Mouse (Mus musculus) bone marrow macrophage, adult 2 months (primary cell): ENCODE measurements at regions not wholly inside any gene's neighbourhood (a gene's known extent, or its start where the extent isn't known, plus 50 kb on each side); places are given as distances from the start of the nearest gene placed in this dataset.

Experiments
- H3K27ac ChIP-seq: 2 replicates; pipeline ENCODE4 v1.5.1; 2012; ENCODE audit warnings: low read depth, low read length; ENCODE audit not compliant: insufficient read depth
- H3K4me1 ChIP-seq: 2 replicates; pipeline ENCODE4 v1.6.1; 2012; ENCODE audit warnings: low read length; ENCODE audit not compliant: control insufficient read depth, insufficient read depth
- H3K4me3 ChIP-seq: 2 replicates; pipeline ENCODE4 v1.5.1; 2012; ENCODE audit warnings: mild to moderate bottlenecking, low read length, moderate library complexity; ENCODE audit not compliant: insufficient read depth
- CTCF ChIP-seq: IDR thresholded peaks from 2 replicates; pipeline ENCODE4 v1.5.1; 2012; ENCODE audit warnings: low read depth, mild to moderate bottlenecking, low read length, moderate library complexity
- POLR2A ChIP-seq: IDR thresholded peaks from 2 replicates; pipeline ENCODE4 v1.6.1; 2012; ENCODE audit warnings: mild to moderate bottlenecking, low read depth, low read length, borderline replicate concordance

DNA sequence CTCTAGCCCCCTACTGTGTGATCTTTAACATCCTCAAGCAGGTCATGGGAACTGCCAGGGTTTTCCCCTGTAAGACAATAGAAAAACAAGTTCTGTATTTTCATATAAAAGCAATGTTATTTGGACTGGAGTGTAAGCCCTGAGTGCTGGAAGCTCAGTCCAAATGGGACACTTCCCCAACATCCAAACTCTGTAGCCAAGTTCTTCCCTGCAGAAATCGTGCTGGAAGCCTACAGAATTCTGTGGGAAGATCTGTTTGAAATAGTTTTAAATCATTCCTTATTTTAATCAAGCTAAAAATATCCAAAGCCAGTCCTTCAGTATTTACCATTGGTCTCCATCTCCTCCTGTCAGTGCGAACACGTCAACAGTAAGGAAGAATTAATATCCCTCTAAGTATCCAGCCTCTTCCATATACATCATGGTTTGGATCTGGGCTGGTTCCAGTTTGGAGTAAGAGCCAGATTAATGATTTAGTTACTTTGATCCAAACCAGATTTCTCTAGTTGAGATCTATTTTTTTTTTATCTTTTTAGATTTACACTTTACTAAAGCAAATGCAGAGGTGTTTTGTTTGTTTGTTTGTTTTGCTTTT lies 165.0 kb upstream of the Nrp1 start:
- H3K27ac ChIP-seq: no peak overlapping the region
- H3K4me1 ChIP-seq: no peaks in the 10 kb centered on the region
- H3K4me3 ChIP-seq: no peak overlapping the region
- TF ChIP-seq CTCF: no peak
- no peak for TF ChIP-seq POLR2A

GRCm38 (mm10) chr8:128200815-128201214 lies 157.6 kb upstream of the Nrp1 start:
- no peak overlapping the region for H3K27ac ChIP-seq
- TF ChIP-seq CTCF (no peak), POLR2A (no peak)
- no peak overlapping the region for H3K4me3 ChIP-seq
- peaks cover 41% of the 10 kb centered on the region for H3K4me1 ChIP-seq

- Histone ChIP-seq H3K4me3 (no peak overlapping the region), H3K27ac (0 out of 2 replicates have a peak overlapping the region, but pooled peaks have one; percentile 75), H3K4me1 (peaks cover 41% of the 10 kb centered on the region)
- TF ChIP-seq CTCF (no peak), POLR2A (no peak)
These were observed 156.8 kb upstream of the Nrp1 start for GRCm38 (mm10) chr8:128201635-128202034.

DNA sequence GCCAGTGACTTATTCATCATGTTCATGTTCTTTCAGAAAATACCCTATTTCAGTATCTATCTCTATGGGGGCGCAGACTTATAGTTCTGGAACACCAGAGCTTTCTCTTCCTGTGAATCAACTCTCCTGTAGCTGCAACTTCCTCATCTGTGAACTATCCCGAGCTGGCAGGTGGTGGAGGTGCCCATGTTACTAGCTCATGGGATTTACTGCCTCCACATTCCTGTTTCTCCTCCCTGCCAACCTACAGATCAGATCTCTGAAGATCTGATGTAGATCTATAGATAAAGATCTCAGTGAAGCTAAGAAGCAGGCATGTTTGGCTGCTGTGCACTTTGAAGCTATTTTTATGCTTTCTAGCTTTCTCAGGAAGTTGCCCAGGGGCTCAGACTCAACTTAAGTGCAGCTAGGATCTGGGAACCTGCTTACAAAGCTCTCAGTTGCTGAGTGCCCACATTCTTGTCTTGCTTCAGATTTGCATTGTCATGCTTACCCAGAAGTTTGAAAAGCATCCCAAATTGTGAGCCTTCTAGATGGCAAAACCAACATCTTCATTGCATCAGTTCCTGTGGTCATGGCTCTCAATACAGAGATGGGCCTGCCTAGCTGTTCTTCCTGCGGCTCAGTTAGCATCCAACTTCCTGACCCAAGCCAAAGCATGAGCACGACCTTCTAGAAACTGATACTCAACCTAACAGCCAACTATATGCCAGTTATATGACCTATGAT lies 156.1 kb upstream of the Nrp1 start:
- TF ChIP-seq CTCF (no peak), POLR2A (no peak)
- H3K4me3 ChIP-seq: no peak overlapping the region
- peaks cover 41% of the 10 kb centered on the region for H3K4me1 ChIP-seq
- peak overlapping the region; percentile 75 for H3K27ac ChIP-seq

DNA sequence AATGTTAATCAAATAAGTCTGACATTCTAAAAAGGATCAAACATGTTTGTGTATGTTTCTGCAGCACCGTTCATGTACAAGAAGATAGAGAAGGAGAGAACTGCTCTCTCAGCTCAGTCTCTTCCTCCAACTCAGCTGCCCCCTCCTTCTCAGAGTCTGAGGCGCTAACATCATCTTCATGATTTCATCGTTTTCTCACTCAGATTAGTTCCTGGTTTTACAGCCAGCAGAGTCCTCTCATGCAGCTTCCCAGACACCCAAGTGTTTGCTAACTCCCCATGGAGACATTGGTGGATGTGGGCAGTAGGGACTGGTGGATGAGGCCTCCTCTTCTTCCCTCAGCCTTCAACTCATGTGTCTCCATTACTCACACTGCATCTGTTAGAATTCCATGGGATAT lies 153.6 kb upstream of the Nrp1 start:
- TF ChIP-seq CTCF (no peak), POLR2A (no peak)
- no peak overlapping the region for H3K27ac ChIP-seq
- H3K4me3 ChIP-seq: no peak overlapping the region
- H3K4me1 ChIP-seq: peaks cover 41% of the 10 kb centered on the region

DNA sequence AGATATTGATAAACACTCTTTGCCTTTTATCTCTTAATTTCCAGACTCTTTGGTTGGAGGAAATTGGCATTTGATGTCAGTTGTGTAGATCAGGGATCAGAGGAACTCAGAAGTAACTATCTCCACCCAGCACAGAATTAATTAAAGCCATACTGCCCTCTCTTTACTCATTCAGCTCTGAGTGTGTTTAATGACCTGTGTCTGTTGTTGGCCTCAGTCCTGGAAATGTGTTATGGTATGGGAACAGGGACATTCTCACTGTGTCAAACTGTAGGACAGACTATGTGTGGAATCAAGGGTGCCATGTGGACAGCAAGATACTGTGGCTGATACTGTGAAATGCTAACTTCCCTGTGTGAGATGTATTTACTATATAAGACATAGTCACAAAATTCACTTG lies 151.3 kb upstream of the Nrp1 start:
- TF ChIP-seq POLR2A (no peak), CTCF (no peak)
- H3K4me1 ChIP-seq: peaks cover 46% of the 10 kb centered on the region

GRCm38 (mm10) chr8:128210761-128211160 lies 147.6 kb upstream of the Nrp1 start:
- H3K4me3 ChIP-seq: no peak overlapping the region
- peaks cover 18% of the 10 kb centered on the region for H3K4me1 ChIP-seq
- no peak overlapping the region for H3K27ac ChIP-seq
- TF ChIP-seq CTCF: no peak
- no peak for TF ChIP-seq POLR2A

More for the DNA sequence above, 151.3 kb upstream of the Nrp1 start:
- no peak overlapping the region for H3K27ac ChIP-seq
- no peak overlapping the region for H3K4me3 ChIP-seq

- H3K4me3 ChIP-seq: no peak overlapping the region
- TF ChIP-seq CTCF: no peak
- no peak for TF ChIP-seq POLR2A
- peaks cover 18% of the 10 kb centered on the region for H3K4me1 ChIP-seq
- no peak overlapping the region for H3K27ac ChIP-seq
These were observed 146.2 kb upstream of the Nrp1 start for GRCm38 (mm10) chr8:128212223-128212622.

- H3K4me1 ChIP-seq: peaks cover 18% of the 10 kb centered on the region
- H3K27ac ChIP-seq: no peak overlapping the region
- TF ChIP-seq CTCF: no peak
- TF ChIP-seq POLR2A: no peak
- H3K4me3 ChIP-seq: no peak overlapping the region
These were observed 144.1 kb upstream of the Nrp1 start for GRCm38 (mm10) chr8:128214256-128214655.

- no peak overlapping the region for H3K27ac ChIP-seq
- TF ChIP-seq POLR2A (no peak), CTCF (no peak)
These were observed 139.5 kb upstream of the Nrp1 start for GRCm38 (mm10) chr8:128218886-128219285.

More at GRCm38 (mm10) chr8:128218886-128219285, 139.5 kb upstream of the Nrp1 start:
- Histone ChIP-seq H3K4me3 (no peak overlapping the region), H3K4me1 (peaks cover 15% of the 10 kb centered on the region)
